Mouse (Mus musculus) thymus, postnatal 14 days (tissue): ENCODE data around the gene Coq6.

Source experiments
- DNase-seq: peaks from one replicate; pipeline ENCODE4 v3.0.0; 2021

The Coq6 gene

GRCm38 (mm10) chr12:84396947-84397679 lies 35.7 kb downstream of the Coq6 start:
- DNase-seq: no peak

- DNase-seq: no peak
Observed at GRCm38 (mm10) chr12:84397685-84398084, 36.2 kb downstream of the Coq6 start.

DNA sequence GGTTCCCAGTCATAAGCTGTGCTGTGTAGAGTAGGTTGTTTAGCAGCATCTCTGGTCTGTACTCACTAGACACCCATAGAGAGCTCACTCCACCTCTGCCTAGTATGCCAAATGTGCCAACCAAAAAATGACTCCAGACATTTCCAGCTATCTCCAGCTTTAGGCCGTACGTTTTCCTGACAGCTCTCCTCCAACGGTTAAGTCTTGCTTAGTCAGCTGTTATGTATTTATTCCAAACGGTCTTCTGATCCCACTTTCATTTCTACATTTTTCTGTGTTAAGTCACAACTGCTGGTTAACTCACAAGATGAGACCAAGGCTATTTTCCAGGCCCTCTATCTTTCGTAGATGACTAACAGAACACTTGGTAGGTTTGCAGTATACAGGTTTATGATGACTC lies 37.2 kb downstream of the Coq6 start:
- no peak for DNase-seq

DNA sequence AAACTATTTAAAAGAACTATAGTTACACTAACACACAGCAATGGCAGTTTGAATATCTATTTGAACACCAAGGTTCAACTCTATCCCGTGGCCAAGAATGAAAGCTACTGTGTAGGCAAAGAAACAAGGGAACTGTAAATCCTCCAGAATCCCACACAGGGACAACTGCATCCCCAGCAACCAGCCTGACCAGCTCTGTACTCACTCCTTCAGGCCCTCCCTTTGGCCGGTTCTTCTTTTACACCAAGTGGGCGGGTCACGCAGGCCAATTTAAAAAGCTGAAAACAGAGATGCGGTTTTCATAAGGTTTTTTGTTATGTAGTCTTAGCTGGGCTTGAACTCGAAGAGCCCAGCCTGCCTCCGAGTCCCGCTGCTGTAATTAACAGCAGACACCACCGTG lies 37.7 kb downstream of the Coq6 start:
- no peak for DNase-seq

DNA sequence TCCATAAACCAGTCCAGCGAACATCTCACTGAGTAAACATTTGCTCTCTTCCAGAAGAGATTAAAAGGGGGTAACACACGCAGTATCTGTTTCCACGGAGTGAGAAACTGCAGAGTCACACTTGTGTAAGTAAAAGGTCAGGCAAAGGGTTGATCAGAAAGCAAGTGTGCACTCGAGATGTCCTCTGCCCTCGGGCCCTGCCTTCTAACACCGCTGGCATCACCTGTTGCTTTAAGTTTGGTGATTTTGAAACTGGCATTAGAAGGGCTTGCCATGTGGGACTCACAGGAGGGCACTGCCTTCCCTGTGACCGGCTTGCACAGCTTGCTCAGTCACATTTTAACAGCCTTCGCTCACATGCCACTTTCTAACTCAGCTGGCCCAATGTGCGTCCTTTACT lies 38.2 kb downstream of the Coq6 start:
- DNase-seq: no peak

DNA sequence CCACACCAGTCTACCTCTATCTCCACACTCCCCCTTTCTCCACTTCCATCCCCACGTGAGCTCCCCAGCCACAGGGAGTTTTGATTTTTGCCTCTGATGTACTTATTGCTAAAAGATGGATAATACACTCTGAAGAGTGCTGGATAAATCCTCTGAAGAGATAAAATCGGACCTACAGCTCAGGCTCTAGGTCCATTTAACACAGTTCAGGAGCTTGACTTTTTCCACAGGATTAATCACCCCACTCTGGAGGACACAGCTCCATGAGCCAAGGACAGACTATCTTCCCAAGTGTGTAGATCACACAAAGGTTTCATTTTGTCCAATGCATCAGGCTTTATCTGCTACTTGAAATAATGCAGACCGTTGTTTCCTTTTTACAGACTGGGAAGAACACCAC lies 38.6 kb downstream of the Coq6 start:
- no peak for DNase-seq

GRCm38 (mm10) chr12:84400653-84401052 lies 39.2 kb downstream of the Coq6 start:
- no peak for DNase-seq

GRCm38 (mm10) chr12:84402923-84403322 lies 41.5 kb downstream of the Coq6 start:
- DNase-seq: no peak

DNA sequence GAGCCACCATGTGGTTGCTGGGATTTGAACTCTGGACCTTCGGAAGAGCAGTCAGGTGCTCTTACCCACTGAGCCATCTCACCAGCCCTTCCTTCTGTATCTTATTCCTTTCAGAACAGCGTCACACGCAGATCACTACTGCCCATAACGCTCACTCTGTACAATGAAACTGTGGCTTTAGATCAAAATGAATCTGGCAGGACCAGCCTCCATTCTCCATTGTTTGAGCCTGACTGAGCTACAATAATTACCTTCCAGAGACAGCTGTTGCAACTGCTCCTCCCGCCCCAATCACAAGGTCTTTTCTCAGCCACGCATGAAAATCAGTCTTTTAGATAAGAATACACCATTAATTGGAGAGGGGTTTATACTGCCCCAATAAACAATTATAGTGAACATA lies 43.1 kb downstream of the Coq6 start:
- DNase-seq: no peak

GRCm38 (mm10) chr12:84407259-84407658 lies 45.8 kb downstream of the Coq6 start:
- DNase-seq: peak; percentile 14

DNA sequence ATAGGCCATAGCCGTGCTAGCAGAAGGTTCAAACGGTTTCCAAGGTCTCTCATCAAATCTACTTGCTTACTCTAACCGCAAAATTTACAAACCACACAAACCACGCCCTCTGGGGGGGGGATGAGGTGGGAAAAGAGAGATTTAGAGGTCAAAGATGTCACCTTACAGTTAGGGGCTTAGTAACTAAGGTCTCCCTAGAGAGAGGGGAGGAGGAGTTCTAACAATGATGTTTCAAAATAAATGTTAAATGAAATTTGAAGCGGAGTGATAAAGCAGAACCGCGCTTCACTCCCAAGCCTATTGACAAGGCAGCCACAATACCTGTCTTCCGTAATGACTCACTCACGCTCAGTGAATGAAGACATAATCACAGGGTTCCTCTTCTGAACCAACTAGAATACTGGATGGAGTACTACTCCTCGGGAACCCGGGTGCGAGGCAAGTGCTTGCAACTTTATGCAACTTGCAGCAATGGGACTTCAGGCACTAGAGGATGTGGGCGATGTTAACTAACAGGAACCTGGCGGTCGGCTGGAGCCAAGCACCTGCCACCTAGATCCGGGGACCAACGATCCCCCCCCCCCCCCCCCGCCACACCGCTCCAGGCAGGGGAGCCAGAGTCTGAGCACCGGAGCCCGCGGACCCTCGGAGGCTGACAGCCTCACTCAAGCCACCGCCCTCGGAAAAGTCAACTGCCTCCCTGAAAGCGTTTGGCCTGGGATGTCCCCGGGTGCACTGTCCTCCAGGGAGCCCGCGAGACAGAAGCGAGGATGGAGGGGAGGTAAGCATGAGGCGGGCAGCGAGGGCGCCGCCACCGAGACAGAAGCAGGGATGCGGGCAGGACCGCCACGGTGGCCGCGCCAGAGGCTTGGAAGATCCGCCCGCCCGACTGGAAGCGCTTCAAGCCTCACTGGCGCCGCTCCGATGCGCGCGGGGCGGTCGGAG lies 46.7 kb downstream of the Coq6 start:
- DNase-seq: peak; percentile 87

DNA sequence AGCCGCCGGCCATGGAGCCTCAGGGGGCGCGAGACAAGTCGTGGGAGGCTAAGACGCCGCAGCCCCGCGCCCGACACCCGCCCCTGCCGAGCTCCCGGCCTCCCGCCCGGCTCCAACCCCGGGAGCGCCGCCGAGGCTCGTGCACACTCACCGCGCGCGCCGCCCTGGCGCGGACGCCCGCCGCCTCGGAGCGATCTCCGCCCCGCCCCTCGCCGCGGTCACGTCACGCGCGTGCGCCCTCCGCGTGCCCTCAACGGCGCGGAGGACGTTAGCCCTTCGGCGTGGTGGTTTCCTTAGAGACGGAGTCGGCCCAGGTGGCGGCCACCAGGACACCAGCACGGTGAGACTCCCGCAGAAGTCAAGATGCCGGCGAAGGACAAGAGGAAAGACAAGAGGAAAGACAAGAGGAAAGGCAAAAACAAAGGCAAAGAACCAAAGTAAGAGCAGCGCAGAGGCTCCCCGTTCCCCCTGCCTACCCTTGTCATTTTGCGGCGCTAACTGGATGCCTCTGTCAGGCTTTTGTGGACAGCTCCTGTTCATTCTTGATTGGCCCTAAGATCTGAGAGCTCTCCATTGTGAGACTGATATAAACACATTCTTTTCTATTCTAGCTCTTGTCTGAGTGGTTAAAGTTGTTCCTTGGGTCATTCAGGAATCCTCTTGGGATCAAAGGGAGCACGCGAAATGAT lies 47.5 kb downstream of the Coq6 start, which contains the start of the genes Entpd5 and Bbof1:
Gene Entpd5, minus strand, starts transcription at position 211 of the 689 bp plus-strand sequence.
Gene Bbof1, plus strand, starts transcription at position 253 of the 689 bp plus-strand sequence.
- DNase-seq: peak; percentile 95

- DNase-seq: peak; percentile 88
Observed at GRCm38 (mm10) chr12:84416834-84417604, 55.6 kb downstream of the Coq6 start, which contains the start of gene Rnf113a2. Rnf113a2 (plus strand) TSS chr12:84417196.

DNA sequence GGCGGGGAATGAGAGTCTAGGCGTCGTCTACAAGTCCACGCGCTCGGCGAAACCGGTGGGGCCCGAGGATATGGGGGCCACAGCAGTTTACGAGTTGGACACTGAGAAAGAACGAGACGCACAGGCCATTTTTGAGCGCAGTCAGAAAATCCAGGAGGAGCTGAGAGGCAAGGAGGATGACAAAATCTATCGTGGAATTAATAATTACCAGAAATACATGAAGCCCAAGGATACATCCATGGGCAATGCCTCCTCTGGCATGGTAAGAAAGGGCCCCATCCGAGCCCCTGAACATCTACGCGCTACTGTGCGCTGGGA lies 56.1 kb downstream of the Coq6 start:
- no peak for DNase-seq
